Mouse (Mus musculus) ES-Bruce4 (cell line): ENCODE data around the gene Muc4.

ENCODE experiments used
- CTCF ChIP-seq: IDR thresholded peaks from one replicate; pipeline ENCODE4 v1.8.1; 2011; ENCODE audit warnings: low read depth, low read length
- EP300 ChIP-seq: IDR thresholded peaks from 2 replicates; pipeline ENCODE4 v1.6.1; 2011; ENCODE audit warnings: low read depth, low read length; ENCODE audit not compliant: insufficient read depth
- POLR2A ChIP-seq: IDR thresholded peaks from one replicate; pipeline ENCODE4 v1.8.1; 2011; ENCODE audit warnings: low read length; ENCODE audit not compliant: insufficient read depth

DNA sequence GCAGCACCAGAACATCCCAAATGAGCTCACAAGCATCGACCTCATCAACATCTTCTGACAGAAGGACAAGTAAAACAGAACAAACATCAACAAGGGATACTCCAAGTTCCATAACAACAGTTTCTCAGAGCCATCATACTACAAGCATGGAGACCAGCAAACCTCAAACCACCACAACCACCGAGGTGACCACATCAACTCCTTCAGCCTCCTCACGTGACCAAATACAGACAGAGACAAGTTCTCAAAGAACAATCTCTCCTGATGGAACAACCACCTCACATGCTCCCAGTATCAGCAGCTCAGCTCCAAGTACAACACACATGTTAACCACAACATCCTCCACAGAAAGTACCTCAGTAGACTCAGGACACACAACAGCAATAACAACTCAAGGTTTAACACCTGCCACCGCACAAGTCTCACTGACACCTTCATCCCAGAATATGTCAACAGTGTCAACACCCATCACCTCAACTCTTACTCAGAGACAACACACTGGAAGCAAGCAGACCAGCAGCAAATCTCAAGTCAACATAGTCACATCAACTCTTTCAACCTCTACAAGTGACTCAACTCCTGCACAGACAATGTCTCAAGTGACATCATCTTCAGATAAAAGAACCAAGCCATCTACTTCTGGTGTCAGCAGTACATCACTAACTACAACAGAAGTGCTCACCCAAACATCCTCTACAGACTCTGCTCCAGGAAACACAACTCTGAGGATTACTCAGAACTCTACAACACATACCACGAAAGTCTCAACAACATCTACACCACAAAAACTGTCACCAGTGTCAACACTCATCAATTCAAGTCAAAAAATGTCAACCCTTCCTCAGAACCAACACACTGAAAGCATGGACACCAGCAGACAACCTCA lies 14.8 kb downstream of the Muc4 start:
- TF ChIP-seq CTCF (no peak), POLR2A (no peak), EP300 (no peak)
